Mouse (Mus musculus): ENCODE results near the gene Chtop.

DNA sequence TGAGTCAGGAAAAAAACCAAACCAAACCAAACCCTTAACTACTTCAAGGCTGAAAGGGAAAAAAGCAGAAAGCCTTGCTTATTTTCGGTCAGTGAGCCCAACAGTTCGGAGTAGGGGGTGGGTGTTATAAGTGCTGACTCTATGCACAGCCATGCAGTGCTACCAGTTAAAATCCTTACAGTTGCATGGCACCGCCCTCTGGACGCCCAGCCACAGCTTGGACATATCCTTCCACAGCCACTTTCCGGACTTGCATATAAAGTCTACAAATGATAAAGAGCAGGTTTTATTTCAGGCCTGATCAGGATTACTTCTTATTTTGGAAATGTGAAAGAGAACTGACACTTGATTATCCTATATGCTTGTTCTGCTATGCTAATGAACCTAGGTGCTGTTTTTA, 4.1 kb downstream of the Chtop start:
- TF ChIP-seq CTCF (IDR thresholded peaks at IDR 0.05; ENCODE audit: control insufficient read depth, insufficient read depth, insufficient replicate concordance, low read depth, low read length) (no peak), POLR2A (IDR thresholded peaks at IDR 0.05; ENCODE audit: control insufficient read depth, low read depth, low read length) (no peak)
